Mouse (Mus musculus) left cerebral cortex, postnatal 10 days (tissue): ENCODE data around the gene Cnga3. TPM values are rescaled to one million over a fixed set of nuclear protein-coding genes. Genes with fewer than 3 reads are reported as not detected.

Experiments
- DNase-seq, 2 experiments: peaks; one replicate each; pipeline ENCODE4 v3.0.0; 2021 to 2022; ENCODE audit warnings: low spot score in 2 of 2, mixed read lengths in 1 of 2; ENCODE audit errors: extremely low spot score in 1 of 2
- intact Hi-C: fragments of 180-260 bp; cut with DNase I; formaldehyde crosslinking; loops from one replicate; pipeline ENCODE4 v1.15.1; 2025
- total RNA-seq, 2 experiments: library from RNA; stranded (reverse); gene quantifications; 2 replicates each; pipeline ENCODE4 v1.2.3; 2021

Gene Cnga3
- total RNA-seq, 2 experiments from 2014 or later, result 0.22 to 0.47 TPM

DNA sequence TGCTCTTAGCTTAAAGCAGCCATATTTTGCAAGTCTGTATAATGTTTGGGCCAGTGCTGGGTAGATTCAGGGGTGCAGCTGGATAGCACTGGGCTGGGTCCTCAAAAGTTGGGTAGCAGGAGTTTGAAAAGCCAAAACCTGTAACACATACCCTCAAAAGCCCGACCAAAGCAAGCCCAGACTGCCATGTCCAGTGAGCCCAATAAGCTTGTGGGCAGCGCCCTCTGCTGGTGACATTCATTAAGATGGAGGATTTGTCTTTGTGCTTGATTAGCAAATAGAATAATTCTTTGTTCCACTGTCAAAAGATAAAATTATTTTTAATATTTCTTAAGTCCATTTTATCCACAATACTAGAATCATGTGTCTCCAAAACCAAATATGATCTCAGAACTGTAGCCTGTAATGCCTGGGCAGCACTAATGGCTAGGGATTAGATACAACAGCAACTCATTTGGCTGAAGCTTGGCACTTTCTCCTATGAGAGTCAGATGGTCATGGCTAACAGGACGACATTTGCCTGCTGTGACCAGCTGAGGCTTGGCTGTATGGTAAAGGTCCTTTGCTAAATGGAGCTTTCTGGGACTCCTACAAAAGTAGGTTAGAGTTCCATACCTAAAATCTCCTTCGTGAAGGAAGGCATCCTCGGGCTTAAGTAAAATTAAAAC, 36.5 kb downstream of the Cnga3 start:
- peak; percentile 77 to 84 for DNase-seq
- intact Hi-C loops, result loop anchor here (5.0 kb wide), 3 partner anchors 58 to 513 kb away; no protein-coding TSS in a partner anchor

GRCm38 (mm10) chr1:37258443-37258842, 44.2 kb downstream of the Cnga3 start:
- intact Hi-C loops, result no loop called here
- no peak for DNase-seq

- intact Hi-C loops, result loop anchor here (2.0 to 10.0 kb wide), 4 partner anchors 102 to 365 kb away; no protein-coding TSS in a partner anchor
- peak; percentile 50 to 64 for DNase-seq
Measured at GRCm38 (mm10) chr1:37272464-37272863, 58.2 kb downstream of the Cnga3 start.

- intact Hi-C loops, result loop anchor here (5.0 kb wide), 1 partner anchor 116 kb away; no protein-coding TSS in a partner anchor
- DNase-seq, result no peak
Measured at GRCm38 (mm10) chr1:37286556-37286955, 72.3 kb downstream of the Cnga3 start.

- DNase-seq, result no peak
- intact Hi-C loops, result loop anchor here (5.0 kb wide), 1 partner anchor 115 kb away; no protein-coding TSS in a partner anchor
Measured at GRCm38 (mm10) chr1:37287748-37288147, 73.5 kb downstream of the Cnga3 start.

GRCm38 (mm10) chr1:37288181-37288935, 74.1 kb downstream of the Cnga3 start:
- peak; percentile 45 to 64 for DNase-seq
- intact Hi-C loops, result loop anchor here (5.0 kb wide), 1 partner anchor 114 kb away; no protein-coding TSS in a partner anchor

DNA sequence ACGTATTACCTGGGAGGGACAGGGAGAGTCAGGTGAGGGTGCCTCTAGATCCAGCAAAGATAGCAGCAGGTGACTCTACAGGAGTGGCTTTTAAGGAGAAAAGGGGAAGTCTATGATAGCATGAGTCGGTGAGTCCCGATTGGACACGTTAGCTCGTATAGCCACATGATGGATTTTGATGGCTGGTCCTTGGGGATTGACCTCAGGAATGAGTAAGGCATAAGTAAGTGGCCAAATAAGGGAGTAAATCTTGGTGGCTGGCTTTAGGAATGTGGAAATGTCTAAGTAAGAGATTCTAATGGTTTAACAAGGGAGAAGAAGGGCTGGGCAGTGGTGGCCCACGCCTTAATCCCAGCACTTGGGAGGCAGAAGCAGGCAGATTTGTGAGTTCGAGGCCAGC, 74.7 kb downstream of the Cnga3 start:
- DNase-seq, result no peak
- intact Hi-C loops, result loop anchor here (5.0 kb wide), 1 partner anchor 113 kb away; no protein-coding TSS in a partner anchor

DNA sequence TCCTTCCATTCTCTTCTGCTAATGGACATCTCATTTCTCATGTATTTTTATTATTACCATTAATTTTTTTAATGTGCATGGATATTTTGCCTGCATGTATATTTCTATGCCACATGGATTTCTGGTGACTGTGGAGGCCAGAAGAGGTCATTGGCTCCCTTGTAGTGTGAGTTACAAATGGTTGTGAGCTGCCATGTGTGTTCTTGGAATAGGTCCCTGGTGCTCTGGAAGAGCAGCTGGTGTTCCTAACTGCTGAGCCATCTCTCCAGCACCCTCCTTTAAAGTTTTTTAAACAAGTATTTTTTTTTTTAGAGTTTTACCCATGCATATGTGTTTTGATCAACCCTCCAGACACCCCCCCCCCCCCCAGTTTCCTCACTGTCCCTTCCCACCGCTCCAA, 82.2 kb downstream of the Cnga3 start:
- no peak for DNase-seq
- intact Hi-C loops, result loop anchor here (5.0 kb wide), 1 partner anchor 71 kb away; no protein-coding TSS in a partner anchor

DNA sequence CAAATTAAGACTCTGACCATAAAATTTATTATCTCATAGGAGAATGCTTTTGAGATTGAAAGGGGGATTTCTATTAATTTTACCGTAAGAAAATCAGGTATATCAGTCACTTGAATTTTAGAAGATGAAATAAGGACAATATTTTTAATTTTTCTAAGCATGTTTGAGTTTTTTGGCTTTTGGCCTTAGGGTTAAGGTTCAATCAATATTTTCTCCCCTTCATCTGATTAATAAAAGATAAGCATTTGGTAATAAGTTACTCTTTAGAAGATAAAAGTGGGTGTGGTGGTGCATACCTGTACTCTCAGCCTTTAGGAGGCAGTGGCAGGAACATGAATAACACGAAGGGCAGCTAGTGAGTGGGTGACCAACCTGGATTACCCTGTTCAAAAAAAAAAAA, 84.7 kb downstream of the Cnga3 start:
- intact Hi-C loops, result loop anchor here (5.0 kb wide), 1 partner anchor 68 kb away; no protein-coding TSS in a partner anchor
- no peak for DNase-seq

- intact Hi-C loops, result loop anchor here (5.0 kb wide), 2 partner anchors 47 to 67 kb away; no protein-coding TSS in a partner anchor
Measured at GRCm38 (mm10) chr1:37299540-37300491, 85.6 kb downstream of the Cnga3 start, which contains the start of gene Inpp4a. Inpp4a (plus strand) TSS chr1:37299865.

DNA sequence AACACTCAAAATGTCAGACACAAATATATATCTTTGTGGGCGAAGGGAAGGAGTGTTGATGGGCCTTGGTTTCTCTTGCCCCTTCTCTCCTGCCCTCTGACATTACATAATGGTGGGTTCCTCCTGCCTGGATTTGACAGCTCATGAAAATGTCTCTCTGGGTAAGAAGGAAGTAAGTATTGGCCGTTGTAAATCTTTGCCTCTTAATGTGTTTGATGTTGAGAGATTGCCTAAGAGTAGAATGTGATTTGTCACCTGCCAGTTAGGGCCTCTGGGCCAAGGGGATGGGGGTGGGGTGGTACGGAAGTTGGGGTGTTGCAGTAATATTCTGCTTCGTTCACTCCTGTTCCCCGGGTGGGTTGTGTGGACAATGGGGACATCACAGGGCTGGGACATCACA, 86.4 kb downstream of the Cnga3 start:
- intact Hi-C loops, result loop anchor here (5.0 kb wide), 1 partner anchor 47 kb away; no protein-coding TSS in a partner anchor
- no peak for DNase-seq

More at GRCm38 (mm10) chr1:37299540-37300491, 85.6 kb downstream of the Cnga3 start, which contains the start of gene Inpp4a:
- peak; percentile 84 to 96 for DNase-seq

DNA sequence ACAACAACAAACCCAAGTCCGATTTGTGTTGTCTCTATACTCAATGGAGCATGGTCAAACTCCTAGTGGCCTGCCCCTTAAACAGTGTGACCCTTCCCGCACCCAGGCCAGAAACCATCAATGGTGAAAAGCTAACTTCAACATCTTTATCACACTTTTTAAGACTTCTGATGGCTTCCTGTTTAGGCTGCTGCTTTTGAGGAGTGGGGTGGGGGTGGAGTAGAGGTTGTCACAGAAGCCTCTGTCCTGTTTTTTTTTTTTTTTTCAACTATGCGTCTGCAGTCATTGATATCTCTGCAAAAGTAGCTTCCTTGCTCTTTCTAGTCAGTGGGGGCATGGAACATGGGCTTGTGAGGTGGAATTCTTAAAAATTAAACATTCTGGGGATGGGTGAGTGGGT, 88.6 kb downstream of the Cnga3 start:
- no peak for DNase-seq
- intact Hi-C loops, result loop anchor here (5.0 kb wide), 1 partner anchor 44 kb away; no protein-coding TSS in a partner anchor

GRCm38 (mm10) chr1:37305691-37306287, 91.6 kb downstream of the Cnga3 start:
- intact Hi-C loops, result no loop called here
- DNase-seq, result no peak

GRCm38 (mm10) chr1:37307586-37307985, 93.4 kb downstream of the Cnga3 start:
- no peak for DNase-seq
- intact Hi-C loops, result no loop called here

DNA sequence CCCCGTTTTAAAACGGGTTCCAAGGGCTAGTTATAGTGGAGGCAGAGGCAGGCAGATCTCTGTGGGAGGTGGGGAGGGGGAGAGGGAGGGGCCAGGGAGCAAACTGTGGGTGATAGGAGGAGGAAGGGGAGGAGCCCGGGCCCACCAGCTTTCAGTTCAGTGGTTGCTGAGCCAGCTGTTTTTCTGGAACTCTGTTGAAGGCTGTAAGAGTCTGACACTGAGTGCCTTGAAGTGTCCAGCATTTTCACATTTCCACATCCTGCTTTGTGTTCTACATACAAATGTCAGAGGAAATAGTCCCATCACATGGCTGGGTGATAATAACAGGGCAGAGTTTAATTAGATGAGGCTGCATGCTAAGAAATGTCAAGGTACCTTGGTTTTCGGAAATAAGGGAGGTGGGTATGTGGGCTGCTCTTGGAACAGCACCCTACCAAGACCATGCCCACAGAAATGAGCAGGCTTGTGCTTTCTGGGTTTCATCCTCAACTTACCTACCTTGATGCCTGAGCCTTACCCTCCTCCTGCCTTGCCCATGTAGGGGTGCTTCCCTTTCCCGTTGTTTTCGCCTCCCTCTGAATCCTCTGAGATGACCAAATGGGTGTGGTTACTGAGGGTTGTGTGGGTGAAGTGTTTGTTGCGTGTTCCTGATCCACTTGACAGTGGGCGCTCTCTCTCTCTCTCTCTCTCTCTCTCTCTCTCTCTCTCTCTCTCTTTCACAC, 93.9 kb downstream of the Cnga3 start:
- no peak for DNase-seq
- intact Hi-C loops, result no loop called here

DNA sequence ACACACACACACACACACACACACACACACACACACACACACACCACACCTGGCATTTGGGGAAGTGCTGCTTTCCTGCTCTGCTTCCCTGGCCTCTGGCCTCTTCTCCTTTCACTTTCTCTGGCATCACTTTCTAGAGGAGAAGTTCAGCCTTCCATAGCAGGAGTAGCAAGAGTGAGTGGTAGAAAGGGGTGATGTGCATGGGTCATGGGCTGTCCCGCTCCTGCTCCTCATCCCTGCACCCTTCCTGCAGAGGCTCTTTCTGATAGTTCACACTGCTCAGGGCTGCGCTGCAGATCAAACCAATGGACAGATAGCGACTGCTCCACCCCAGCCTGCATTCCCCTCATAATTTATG, 94.5 kb downstream of the Cnga3 start:
- DNase-seq, result no peak
- intact Hi-C loops, result no loop called here

DNA sequence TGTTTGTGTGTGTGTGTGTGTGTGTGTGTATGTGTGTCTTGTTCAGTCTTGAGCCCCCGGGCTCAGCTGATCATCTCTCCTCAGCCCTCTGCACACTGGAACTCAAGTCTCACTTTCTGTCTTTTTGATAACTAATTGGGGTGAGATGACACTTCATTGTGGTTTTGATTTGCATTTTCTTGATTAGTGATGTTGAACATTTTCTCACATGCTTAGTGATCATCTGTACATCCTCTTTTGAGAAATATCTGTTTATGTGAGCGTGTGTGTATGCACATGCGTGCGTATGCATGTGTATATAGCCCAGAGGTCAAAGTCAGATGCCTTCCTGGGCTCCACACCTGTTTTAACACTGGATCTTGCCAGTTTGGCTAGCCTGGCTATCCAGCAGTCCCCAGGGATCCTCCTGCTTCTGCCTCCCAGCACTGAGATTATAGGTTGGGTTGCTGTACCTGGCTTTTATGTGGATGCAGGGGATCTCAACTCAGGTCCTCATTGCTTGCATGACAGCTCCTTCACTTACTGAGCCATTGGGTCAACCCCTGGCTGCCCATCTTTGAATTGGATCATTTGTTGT, 95.8 kb downstream of the Cnga3 start:
- no peak for DNase-seq
- intact Hi-C loops, result no loop called here
